Comparison of ENCODE assay signal across 11 mouse cellular contexts in genomic region chr10:44037918-44038544, GRCm38 (mm10).
DNase-seq lines count a peak whose midpoint lies in the region; ATAC-seq lines count a peak whose summit lies in the region.
"Had no signal": no experiment of that assay in that cellular context is flagged by ENCODE, and none has a peak within 500 bp of the region (broad histone marks: within the 10 kb centered on the region; RNA-seq: fewer than 3 reads in every experiment).

No protein-coding gene starts in this region.

- no peak overlapping the region for H3K27ac ChIP-seq in lung, embryonic 16.5 days (ENCODE audit: low read length)
- peak overlapping the region; percentile 54 for H3K27ac ChIP-seq in limb, embryonic 15.5 days
- no peak overlapping the region for H3K27ac ChIP-seq in forebrain, embryonic 13.5 days
- no peak overlapping the region for H3K27ac ChIP-seq in hindbrain, embryonic 10.5 days

- 22% methylated on average over 11 of the region's 11 CpGs for WGBS in lung, embryonic 16.5 days
- WGBS in limb, embryonic 15.5 days, result 31% methylated on average over 11 of the region's 11 CpGs
- 60% methylated on average over 11 of the region's 11 CpGs for WGBS in forebrain, embryonic 13.5 days
- 51% methylated on average over 11 of the region's 11 CpGs for WGBS in hindbrain, embryonic 10.5 days

- DNase-seq in lung, postnatal 10 days, result no peak
- peak; percentile 69 for DNase-seq in thymus, postnatal 14 days
- no peak for DNase-seq in adrenal gland, postnatal 10 days
- DNase-seq in hindbrain, embryonic 10.5 days (ENCODE audit: low spot score), result no peak
- DNase-seq: adrenal gland, postnatal 14 days; kidney, postnatal 14 days had no signal

- H3K4me2 ChIP-seq in lung, embryonic 16.5 days (ENCODE audit: low read depth, low read length), result peak overlapping the region; percentile 46
- H3K4me2 ChIP-seq in limb, embryonic 15.5 days, result peak overlapping the region; percentile 30
- no peak overlapping the region for H3K4me2 ChIP-seq in forebrain, embryonic 13.5 days

- ATAC-seq in lung, embryonic 16.5 days (ENCODE audit: low read depth), result no peak
- ATAC-seq in common myeloid progenitor, adult 5-6 weeks (replicated peaks; ENCODE audit: low read depth, poor library complexity, severe bottlenecking), result peak; percentile 77; the same call in 1 of the 2 replicates
- ATAC-seq in limb, embryonic 15.5 days (ENCODE audit: insufficient number of reproducible peaks, low FRiP score, low TSS enrichment, low read depth), result peak; percentile 52; the same call in 1 of the 2 replicates
- no peak for ATAC-seq in forebrain, embryonic 13.5 days

- H3K4me3 ChIP-seq in lung, embryonic 16.5 days (ENCODE audit: low read length), result no peak overlapping the region; the same call in 1 of the 2 replicates
- no peak overlapping the region for H3K4me3 ChIP-seq in limb, embryonic 15.5 days
- no peak overlapping the region for H3K4me3 ChIP-seq in forebrain, embryonic 13.5 days
- H3K4me3 ChIP-seq in hindbrain, embryonic 10.5 days, result no peak overlapping the region
- H3K4me3 ChIP-seq: erythroblast, embryonic 14.5 days had no signal

- H3K36me3 ChIP-seq in lung, embryonic 16.5 days (ENCODE audit: control insufficient read depth, insufficient read depth, low read length), result no peaks in the 10 kb centered on the region
- H3K36me3 ChIP-seq in limb, embryonic 15.5 days, result no peaks in the 10 kb centered on the region
- no peaks in the 10 kb centered on the region for H3K36me3 ChIP-seq in forebrain, embryonic 13.5 days (ENCODE audit: poor library complexity, severe bottlenecking)
- H3K36me3 ChIP-seq in hindbrain, embryonic 10.5 days, result no peaks in the 10 kb centered on the region

- no peak overlapping the region for H3K9ac ChIP-seq in lung, embryonic 16.5 days (ENCODE audit: low read length)
- no peak overlapping the region for H3K9ac ChIP-seq in limb, embryonic 15.5 days
- H3K9ac ChIP-seq in forebrain, embryonic 13.5 days, result no peak overlapping the region

- no peaks in the 10 kb centered on the region for H3K27me3 ChIP-seq in lung, embryonic 16.5 days (ENCODE audit: control insufficient read depth, insufficient read depth, low read depth, low read length)
- no peaks in the 10 kb centered on the region for H3K27me3 ChIP-seq in limb, embryonic 15.5 days
- no peaks in the 10 kb centered on the region for H3K27me3 ChIP-seq in forebrain, embryonic 13.5 days
- H3K27me3 ChIP-seq in hindbrain, embryonic 10.5 days (ENCODE audit: insufficient read depth, poor library complexity, severe bottlenecking), result no peaks in the 10 kb centered on the region

- H3K4me1 ChIP-seq in lung, embryonic 16.5 days (replicated peaks; ENCODE audit: control insufficient read depth, insufficient read depth, low read length), result no peaks in the 10 kb centered on the region
- H3K4me1 ChIP-seq in limb, embryonic 15.5 days, result peaks cover 6% of the 10 kb centered on the region; the same call in 1 of the 2 replicates
- no peaks in the 10 kb centered on the region for H3K4me1 ChIP-seq in forebrain, embryonic 13.5 days
- H3K4me1 ChIP-seq in hindbrain, embryonic 10.5 days (replicated peaks), result no peaks in the 10 kb centered on the region

- no peaks in the 10 kb centered on the region; the same call in 1 of the 2 replicates for H3K9me3 ChIP-seq in lung, embryonic 16.5 days (ENCODE audit: control insufficient read depth, low read length)
- H3K9me3 ChIP-seq in limb, embryonic 15.5 days, result no peaks in the 10 kb centered on the region
- no peaks in the 10 kb centered on the region for H3K9me3 ChIP-seq in forebrain, embryonic 13.5 days (replicated peaks)
- H3K9me3 ChIP-seq in hindbrain, embryonic 10.5 days, result no peaks in the 10 kb centered on the region

Comparison
In these comparisons a context has a peak if more than half of its experiments do, and no peak if none do; other contexts are left out.
1. ATAC-seq: peak in common myeloid progenitor, adult 5-6 weeks (single experiment) and limb, embryonic 15.5 days (single experiment); none in lung, embryonic 16.5 days (single experiment) and forebrain, embryonic 13.5 days (single experiment).